ENCODE assay signal across 13 mouse cellular contexts in the genomic region with DNA sequence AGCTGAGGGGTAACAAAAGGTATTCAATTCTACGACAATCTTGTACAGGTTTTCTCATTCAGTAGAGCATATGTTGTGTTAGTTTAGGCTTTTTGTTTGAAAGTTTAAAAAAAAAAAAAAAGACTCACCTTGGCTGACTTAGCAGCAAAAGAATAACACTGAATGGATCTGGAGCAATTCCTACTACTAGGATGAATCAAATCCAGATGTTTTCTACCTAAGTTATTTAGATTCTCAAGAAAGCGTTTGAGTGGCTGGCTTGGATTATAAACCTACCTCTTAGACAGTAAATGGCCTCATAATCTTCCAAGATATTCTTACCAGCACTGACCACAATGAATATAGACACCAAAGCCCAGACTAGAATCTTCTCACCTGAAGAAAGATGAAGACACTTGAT.
DNase-seq lines count a peak whose midpoint lies in the region; ATAC-seq and TF ChIP-seq lines count a peak whose summit lies in the region.
"Had no signal": no experiment of that assay in that cellular context is flagged by ENCODE, and none has a peak within 500 bp of the region (broad histone marks: within the 10 kb centered on the region; RNA-seq: fewer than 3 reads in every experiment).

No protein-coding gene starts in this region.

- TF ChIP-seq RAD21 in CH12.LX (IDR thresholded peaks at IDR 0.05; ENCODE audit: low read depth, low read length), result no peak

- no peak for TF ChIP-seq POLR2A in kidney, adult 2 months (IDR thresholded peaks at IDR 0.05; ENCODE audit: low read depth, low read length)
- no peak for TF ChIP-seq POLR2A in CH12.LX (IDR thresholded peaks at IDR 0.05; ENCODE audit: low read depth, low read length)

- H3K4me3 ChIP-seq in gastrocnemius, adult 2 months, result no peak overlapping the region
- no peak overlapping the region for H3K4me3 ChIP-seq in kidney, adult 2 months (ENCODE audit: insufficient read depth, low read depth, low read length)
- no peak overlapping the region for H3K4me3 ChIP-seq in CH12.LX (replicated peaks in 1 of 3; ENCODE audit: low read depth in 2 of 3, low read length in 2 of 3, poor library complexity in 1 of 3)
- H3K4me3 ChIP-seq in limb, embryonic 13.5 days, result no peak overlapping the region
- H3K4me3 ChIP-seq: left cerebral cortex, adult 2 months; liver, embryonic 13.5 days; neural tube, embryonic 15.5 days had no signal

- peak overlapping the region; percentile 83 for H3K27ac ChIP-seq in gastrocnemius, adult 2 months
- H3K27ac ChIP-seq in kidney, adult 2 months (ENCODE audit: insufficient read depth, low read depth, low read length), result peak overlapping the region; percentile 56; the same call in 1 of the 2 replicates
- no peak overlapping the region for H3K27ac ChIP-seq in CH12.LX (ENCODE audit: insufficient read depth, low read depth)
- peak overlapping the region; percentile 73 for H3K27ac ChIP-seq in limb, embryonic 13.5 days
- H3K27ac ChIP-seq: left cerebral cortex, adult 2 months; liver, embryonic 13.5 days; neural tube, embryonic 15.5 days had no signal

- H3K4me2 ChIP-seq in CH12.LX (ENCODE audit: insufficient read depth, low read depth, poor library complexity, severe bottlenecking), result no peak overlapping the region
- no peak overlapping the region for H3K4me2 ChIP-seq in limb, embryonic 13.5 days (replicated peaks)
- H3K4me2 ChIP-seq: liver, embryonic 13.5 days; neural tube, embryonic 15.5 days had no signal

- H3K4me1 ChIP-seq in kidney, adult 2 months (ENCODE audit: control insufficient read depth, insufficient read depth, low read length), result peaks cover 10% of the 10 kb centered on the region
- peaks cover 8 to 36% of the 10 kb centered on the region in 2 experiments; a peak in 3 of 4 replicates for H3K4me1 ChIP-seq in CH12.LX (ENCODE audit: control insufficient read depth in 1 of 2, insufficient read depth in 2 of 2)
- peaks cover 53% of the 10 kb centered on the region for H3K4me1 ChIP-seq in limb, embryonic 13.5 days
- H3K4me1 ChIP-seq: neural tube, embryonic 15.5 days had no signal

- no peaks in the 10 kb centered on the region for H3K36me3 ChIP-seq in kidney, adult 2 months (ENCODE audit: control insufficient read depth, insufficient read depth, low read length)
- H3K36me3 ChIP-seq in CH12.LX (replicated peaks in 1 of 2; ENCODE audit: control insufficient read depth in 1 of 2, insufficient read depth in 1 of 2, low read length in 1 of 2), result no peaks in the 10 kb centered on the region
- H3K36me3 ChIP-seq in limb, embryonic 13.5 days, result no peaks in the 10 kb centered on the region
- H3K36me3 ChIP-seq: liver, embryonic 13.5 days; neural tube, embryonic 15.5 days had no signal

- in situ Hi-C loops in CH12.LX (cut with MboI; ENCODE audit: low pct_ligation_motif_present, low pct_unique_long_range_greater_than_20kb, low sequenced_read_pairs), result no loop called here

- H3K27me3 ChIP-seq in kidney, adult 2 months (replicated peaks; ENCODE audit: control insufficient read depth, insufficient read depth, low read length), result no peaks in the 10 kb centered on the region
- no peaks in the 10 kb centered on the region for H3K27me3 ChIP-seq in CH12.LX (replicated peaks)
- no peaks in the 10 kb centered on the region for H3K27me3 ChIP-seq in limb, embryonic 13.5 days
- H3K27me3 ChIP-seq: liver, embryonic 13.5 days; neural tube, embryonic 15.5 days had no signal

- no peaks in the 10 kb centered on the region for H3K9me3 ChIP-seq in CH12.LX (replicated peaks; ENCODE audit: low read length)
- H3K9me3 ChIP-seq in limb, embryonic 13.5 days, result no peaks in the 10 kb centered on the region
- H3K9me3 ChIP-seq: liver, embryonic 13.5 days; neural tube, embryonic 15.5 days had no signal

- dilution Hi-C loops in CH12.LX (cut with MboI; ENCODE audit: extremely low pct_ligation_motif_present, extremely low pct_unique_long_range_greater_than_20kb, low sequenced_read_pairs), result no loop called here

- ATAC-seq in limb, embryonic 13.5 days (ENCODE audit: low FRiP score, low read depth), result no peak

- TF ChIP-seq CTCF in gastrocnemius, adult 2 months (IDR thresholded peaks at IDR 0.05), result no peak
- no peak for TF ChIP-seq CTCF in kidney, adult 2 months (conservative IDR thresholded peaks at IDR 0.05; ENCODE audit: insufficient read depth, insufficient read length, low read depth, low read length)
- no peak for TF ChIP-seq CTCF in CH12.LX (conservative IDR thresholded peaks at IDR 0.05 in 1 of 2, IDR thresholded peaks at IDR 0.05 in 1 of 2; ENCODE audit: low read depth in 2 of 2, low read length in 2 of 2)

- no peak overlapping the region for H3K9ac ChIP-seq in CH12.LX (ENCODE audit: insufficient read depth, low read depth)
- H3K9ac ChIP-seq in limb, embryonic 13.5 days, result no peak overlapping the region
- H3K9ac ChIP-seq: liver, embryonic 13.5 days; neural tube, embryonic 15.5 days had no signal

- TF ChIP-seq EP300 in CH12.LX (IDR thresholded peaks at IDR 0.05; ENCODE audit: low read length), result no peak

- DNase-seq in gastrocnemius, adult 2 months, result no peak
- DNase-seq in gastrocnemius, postnatal 36 days, result no peak
- no peak for DNase-seq in kidney, adult 2 months
- no peak for DNase-seq in kidney, adult 8-10 months
- DNase-seq in CH12.LX (ENCODE audit: extremely low read depth), result no peak
- DNase-seq in urinary bladder, adult 18-20 months (ENCODE audit: low spot score in 2 of 2), result no peak
- DNase-seq in layer of hippocampus, postnatal 36 days, result no peak
- DNase-seq: cerebellum, adult 9-11 months; liver, embryonic 13.5 days; retina, postnatal 1 day had no signal

- intact Hi-C loops in gastrocnemius, adult 2 months (cut with DNase I), result no loop called here
- intact Hi-C loops in gastrocnemius, postnatal 36 days (cut with DNase I), result no loop called here

- H3K79me2 ChIP-seq in CH12.LX (replicated peaks; ENCODE audit: control insufficient read depth, extremely low read depth, insufficient read depth, poor library complexity, severe bottlenecking), result no peaks in the 10 kb centered on the region

- WGBS in kidney, adult 2 months, result 87% methylated on average over 2 of the region's 2 CpGs
- 36% methylated on average over 2 of the region's 2 CpGs for WGBS in limb, embryonic 13.5 days

TF ChIP-seq in CH12.LX, 34 proteins besides CTCF, POLR2A, EP300 and RAD21:
- TF ChIP-seq ZKSCAN1 (IDR thresholded peaks at IDR 0.05; ENCODE audit: borderline replicate concordance, low read depth, low read length) (no peak), RCOR1 (conservative IDR thresholded peaks at IDR 0.05; ENCODE audit: low read depth, low read length) (no peak), E2F4 (IDR thresholded peaks at IDR 0.05; ENCODE audit: insufficient replicate concordance, low read depth, low read length) (no peak), JUN (IDR thresholded peaks at IDR 0.05; ENCODE audit: insufficient read depth, low read depth, low read length) (no peak), ZC3H11A (IDR thresholded peaks at IDR 0.05; ENCODE audit: low read depth, low read length) (no peak), UBTF (IDR thresholded peaks at IDR 0.05; ENCODE audit: low read depth, low read length) (no peak), ZNF384 (IDR thresholded peaks at IDR 0.05; ENCODE audit: low read depth, low read length) (peak; percentile 4; the same call in 1 of the 2 replicates)
